Mouse (Mus musculus): ENCODE data around the gene Fat1. TPM values are rescaled to one million over a fixed set of nuclear protein-coding genes. Genes with fewer than 3 reads are reported as not detected.

Fat1 gene
- polyA plus RNA-seq (2014; fragmentation: Nextera tagmentation; extraction: Ambion mirVana), result 30.6 and 32.1 TPM in 2 replicates

DNA sequence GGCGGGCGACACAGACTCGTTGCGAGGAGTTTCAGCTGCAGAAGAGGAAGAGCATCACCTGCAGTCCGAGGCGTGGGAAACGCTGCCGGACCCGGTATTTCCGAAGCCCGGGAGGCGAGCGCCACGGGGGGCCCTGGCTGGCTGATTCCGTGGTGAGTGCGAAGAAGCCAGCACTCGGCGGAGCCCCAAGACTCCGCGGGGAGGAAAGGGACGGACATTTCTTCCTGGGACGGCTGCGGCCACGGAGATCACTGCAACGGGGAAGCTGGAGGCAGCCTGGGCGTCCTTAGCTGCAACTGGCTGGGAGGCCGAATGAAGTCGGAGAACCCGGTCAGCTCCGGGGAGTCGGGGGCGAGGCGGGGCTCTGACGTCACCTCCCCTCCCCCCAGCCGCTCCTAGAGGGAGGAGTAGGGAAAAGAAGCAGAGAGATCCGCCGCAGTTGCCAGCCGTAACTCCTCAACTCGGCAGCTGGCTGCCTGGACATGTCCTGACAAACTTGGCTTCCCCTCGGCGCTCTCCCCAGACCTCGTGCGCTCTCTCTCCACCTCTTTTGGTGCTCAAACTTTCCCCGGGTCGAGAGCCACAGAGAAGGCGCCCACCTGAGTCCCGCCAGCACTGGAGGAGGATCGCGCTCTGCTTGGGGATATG lies at the start of gene Fat1:
Gene Fat1 (plus strand): TSS at position 598 of the 648 bp plus-strand sequence.
- Histone ChIP-seq H3K4me2 (peak within 1 kb of the TSS; percentile 82), H3K4me1 (ENCODE audit: insufficient read depth) (no peaks in the 10 kb centered on the region), H3K9ac (peak within 1 kb of the TSS; percentile 75), H3K27ac (ENCODE audit: low read depth) (peak within 1 kb of the TSS; percentile 97), H3K9me3 (ENCODE audit: low read depth, low read length) (no peaks in the 10 kb centered on the region), H3K27me3 (ENCODE audit: insufficient read depth, low read length) (no peaks in the 10 kb centered on the region), H3K36me3 (ENCODE audit: insufficient read depth) (no peaks in the 10 kb centered on the region), H3K4me3 (ENCODE audit: low read depth, low read length) (peak within 1 kb of the TSS; percentile 68)
- DNase-seq, result peak; percentile 96
- peak; percentile 79 for ATAC-seq (ENCODE audit: insufficient read depth)
- WGBS, result under 1% methylated on average over 49 of the region's 49 CpGs
- peak; percentile 53 for TF ChIP-seq CTCF (IDR thresholded peaks at IDR 0.05; ENCODE audit: low read depth)

DNA sequence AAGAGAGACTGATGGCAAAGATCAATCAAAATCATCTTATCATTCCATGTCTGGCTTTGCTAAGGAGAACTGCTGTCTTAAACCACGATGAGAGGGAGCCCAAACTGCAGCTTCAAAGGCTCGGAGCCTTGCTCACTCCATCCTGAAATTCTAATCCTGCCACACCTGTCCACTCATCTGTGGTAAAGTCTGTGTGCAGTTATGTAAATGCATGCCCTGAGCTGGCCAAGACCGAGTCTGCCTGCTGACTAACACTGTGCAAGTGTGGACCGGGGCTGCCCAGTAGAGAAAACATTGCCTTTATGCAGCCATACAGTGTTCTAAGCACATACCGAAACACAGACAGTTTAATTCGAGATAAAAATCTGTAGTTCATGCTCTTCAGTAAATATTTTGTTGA lies 40.6 kb upstream of the Fat1 start:
- ATAC-seq (ENCODE audit: insufficient read depth), result no peak
- Histone ChIP-seq H3K27ac (ENCODE audit: low read depth) (no peak overlapping the region), H3K9ac (no peak overlapping the region), H3K9me3 (ENCODE audit: low read depth, low read length) (no peaks in the 10 kb centered on the region), H3K4me3 (ENCODE audit: low read depth, low read length) (no peak overlapping the region), H3K27me3 (ENCODE audit: insufficient read depth, low read length) (no peaks in the 10 kb centered on the region), H3K4me2 (no peak overlapping the region), H3K36me3 (ENCODE audit: insufficient read depth) (no peaks in the 10 kb centered on the region), H3K4me1 (ENCODE audit: insufficient read depth) (no peaks in the 10 kb centered on the region)
- no peak for DNase-seq
- 43% methylated on average over 6 of the region's 6 CpGs for WGBS
- no peak for TF ChIP-seq CTCF (IDR thresholded peaks at IDR 0.05; ENCODE audit: low read depth)

DNA sequence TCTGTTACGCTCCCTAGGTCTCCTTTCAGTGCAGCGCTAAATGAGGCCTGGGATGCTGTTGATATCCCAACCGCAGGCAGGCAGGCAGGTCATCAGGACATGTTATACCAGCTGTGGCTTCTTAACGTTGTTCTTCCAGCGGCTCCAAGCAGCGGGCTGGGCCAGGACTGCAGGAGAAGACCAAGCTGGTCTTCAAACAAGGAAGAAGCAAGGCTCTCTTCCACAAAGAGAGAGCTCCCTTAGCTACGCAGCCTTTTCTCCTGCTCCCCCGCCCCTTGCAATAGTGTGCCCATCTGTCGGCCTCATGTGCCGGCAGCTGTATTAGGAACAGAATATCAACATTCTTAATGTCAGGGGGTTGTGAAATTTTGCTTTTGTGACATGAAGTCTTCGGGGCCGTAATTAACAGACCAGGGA lies 35.7 kb upstream of the Fat1 start:
- no peaks in the 10 kb centered on the region for H3K36me3 ChIP-seq (ENCODE audit: insufficient read depth)
- H3K4me1 ChIP-seq (ENCODE audit: insufficient read depth), result no peaks in the 10 kb centered on the region
- TF ChIP-seq CTCF (IDR thresholded peaks at IDR 0.05; ENCODE audit: low read depth), result no peak
- no peak overlapping the region for H3K4me2 ChIP-seq
- WGBS, result 40% methylated on average over 12 of the region's 12 CpGs
- ATAC-seq (ENCODE audit: insufficient read depth) (peak; percentile 44; the same call in 1 of the 2 replicates), DNase-seq (peak; percentile 27)
- no peak overlapping the region for H3K9ac ChIP-seq
- H3K27ac ChIP-seq (ENCODE audit: low read depth), result no peak overlapping the region
- H3K4me3 ChIP-seq (ENCODE audit: low read depth, low read length), result no peak overlapping the region
- H3K9me3 ChIP-seq (ENCODE audit: low read depth, low read length), result no peaks in the 10 kb centered on the region
- H3K27me3 ChIP-seq (ENCODE audit: insufficient read depth, low read length), result no peaks in the 10 kb centered on the region

DNA sequence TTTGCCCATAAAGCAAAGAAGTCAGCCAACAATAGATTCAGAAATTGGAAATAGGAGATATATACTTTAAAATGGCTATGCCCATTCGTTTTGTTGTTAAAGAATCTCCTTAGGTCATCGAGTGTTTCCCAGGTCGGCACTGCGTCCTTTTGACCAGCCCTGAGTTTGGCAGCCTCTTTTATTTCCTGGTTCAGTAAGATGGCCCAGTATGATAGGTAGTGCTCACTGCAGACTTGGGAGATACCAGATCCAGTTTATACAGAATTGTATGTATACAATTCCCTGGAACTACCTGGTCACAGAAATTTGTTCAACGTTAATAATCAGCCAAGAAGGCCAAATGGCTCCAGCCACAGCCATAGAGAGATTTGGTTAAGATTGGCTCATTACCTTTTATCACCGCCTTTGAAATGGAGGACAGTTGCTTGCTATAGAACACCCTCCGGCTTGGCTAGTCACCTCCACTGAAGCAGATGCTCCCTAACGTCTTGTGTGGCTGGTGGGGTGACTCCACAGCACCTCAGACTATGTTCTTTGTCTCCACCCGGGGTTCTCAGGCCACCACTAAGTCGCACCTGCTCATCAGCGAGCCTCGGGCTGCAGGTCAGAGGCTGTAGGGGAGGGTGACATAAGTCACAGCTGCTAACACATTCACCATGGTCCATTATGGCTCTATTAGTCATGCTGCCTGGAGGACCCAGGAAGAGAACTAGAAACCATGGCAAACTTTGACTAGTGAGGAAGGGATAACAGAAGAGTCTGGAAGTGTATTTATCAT lies 23.9 kb upstream of the Fat1 start:
- Histone ChIP-seq H3K36me3 (ENCODE audit: insufficient read depth) (no peaks in the 10 kb centered on the region), H3K4me3 (ENCODE audit: low read depth, low read length) (no peak overlapping the region), H3K9ac (no peak overlapping the region), H3K4me2 (no peak overlapping the region), H3K27me3 (ENCODE audit: insufficient read depth, low read length) (no peaks in the 10 kb centered on the region), H3K27ac (ENCODE audit: low read depth) (no peak overlapping the region), H3K4me1 (ENCODE audit: insufficient read depth) (no peaks in the 10 kb centered on the region), H3K9me3 (ENCODE audit: low read depth, low read length) (no peaks in the 10 kb centered on the region)
- no peak for TF ChIP-seq CTCF (IDR thresholded peaks at IDR 0.05; ENCODE audit: low read depth)
- DNase-seq (no peak), ATAC-seq (ENCODE audit: insufficient read depth) (no peak)
- 72% methylated on average over 12 of the region's 12 CpGs for WGBS

DNA sequence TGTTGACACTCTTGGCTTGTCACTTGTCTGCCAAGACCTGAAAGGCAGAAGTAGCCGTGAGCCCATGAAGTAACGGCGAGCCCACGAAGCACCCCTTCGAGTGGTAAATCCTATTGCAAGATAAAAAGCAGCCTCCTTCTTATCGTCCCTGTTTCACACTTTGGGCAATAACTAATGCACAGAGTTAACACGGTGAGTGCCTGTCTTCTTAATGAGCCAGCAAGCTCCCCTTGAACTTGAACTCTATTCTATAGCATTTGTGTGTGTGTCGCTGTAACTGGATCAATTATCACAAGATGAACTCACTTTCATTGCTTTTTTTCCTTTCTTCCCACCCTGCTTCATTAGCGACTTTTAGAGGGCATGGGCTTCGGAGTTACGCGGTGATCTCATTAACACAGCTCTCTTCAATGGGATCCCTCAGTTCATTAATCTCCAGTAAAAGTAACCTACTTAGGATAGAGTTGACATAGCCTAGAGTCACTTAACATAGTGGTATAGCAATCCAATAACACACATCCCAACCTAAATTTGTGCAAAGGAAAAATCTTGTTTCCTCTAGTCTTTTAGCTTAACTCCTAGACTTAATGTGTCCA lies 15.7 kb upstream of the Fat1 start:
- Histone ChIP-seq H3K9me3 (ENCODE audit: low read depth, low read length) (no peaks in the 10 kb centered on the region), H3K4me1 (ENCODE audit: insufficient read depth) (no peaks in the 10 kb centered on the region), H3K36me3 (ENCODE audit: insufficient read depth) (no peaks in the 10 kb centered on the region), H3K27ac (ENCODE audit: low read depth) (no peak overlapping the region), H3K9ac (no peak overlapping the region), H3K27me3 (ENCODE audit: insufficient read depth, low read length) (no peaks in the 10 kb centered on the region), H3K4me3 (ENCODE audit: low read depth, low read length) (no peak overlapping the region), H3K4me2 (no peak overlapping the region)
- ATAC-seq (ENCODE audit: insufficient read depth), result no peak
- WGBS, result 86% methylated on average over 12 of the region's 12 CpGs
- TF ChIP-seq CTCF (IDR thresholded peaks at IDR 0.05; ENCODE audit: low read depth), result no peak
- no peak for DNase-seq

DNA sequence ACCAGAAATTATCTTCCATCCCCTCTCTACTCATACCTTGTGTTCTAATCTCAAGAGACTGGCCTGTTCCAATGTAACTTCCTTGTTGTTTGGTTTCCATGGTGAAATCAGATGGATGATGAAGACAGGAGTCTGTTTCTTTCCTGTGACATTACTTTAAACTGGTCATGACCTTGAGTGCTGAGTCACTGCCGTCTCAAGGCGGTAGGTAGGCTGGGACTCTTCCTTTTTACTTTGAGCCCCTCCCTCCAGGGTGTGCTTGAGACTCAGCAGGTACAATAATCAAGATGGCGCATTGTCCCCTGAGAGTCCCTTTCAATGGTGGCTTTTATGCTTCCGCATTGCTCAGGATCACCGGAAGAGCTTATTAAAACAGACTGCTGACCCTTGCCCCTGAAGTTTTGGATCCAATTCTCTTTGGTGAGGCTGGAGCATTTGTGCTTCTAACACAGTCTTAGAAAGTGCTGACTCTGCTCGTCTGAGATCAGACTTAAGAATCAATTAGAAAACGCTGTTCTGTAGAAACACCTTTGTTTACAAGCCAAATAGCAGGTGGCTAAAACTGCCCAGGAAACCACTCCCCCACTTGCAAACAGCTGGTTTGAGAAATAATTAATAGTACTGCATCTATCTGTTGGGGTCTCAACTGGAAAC lies 14.7 kb upstream of the Fat1 start:
- no peak overlapping the region for H3K9ac ChIP-seq
- no peak for TF ChIP-seq CTCF (IDR thresholded peaks at IDR 0.05; ENCODE audit: low read depth)
- ATAC-seq (ENCODE audit: insufficient read depth) (no peak), DNase-seq (no peak)
- H3K27ac ChIP-seq (ENCODE audit: low read depth), result no peak overlapping the region
- no peaks in the 10 kb centered on the region for H3K9me3 ChIP-seq (ENCODE audit: low read depth, low read length)
- no peaks in the 10 kb centered on the region for H3K4me1 ChIP-seq (ENCODE audit: insufficient read depth)
- 67% methylated on average over 7 of the region's 7 CpGs for WGBS
- no peaks in the 10 kb centered on the region for H3K36me3 ChIP-seq (ENCODE audit: insufficient read depth)
- H3K4me2 ChIP-seq, result no peak overlapping the region
- no peak overlapping the region for H3K4me3 ChIP-seq (ENCODE audit: low read depth, low read length)
- H3K27me3 ChIP-seq (ENCODE audit: insufficient read depth, low read length), result no peaks in the 10 kb centered on the region

Measured in lung, embryonic 14.5 days (tissue).